Mouse (Mus musculus) spleen, adult 2 months (tissue): ENCODE data around the gene Hes1. TPM values are rescaled to one million over a fixed set of nuclear protein-coding genes. Genes with fewer than 3 reads are reported as not detected.

Source experiments
- DNase-seq, 2 experiments: peaks; one replicate each; pipeline versions ENCODE4 v3.0.0 to v3.0.0-alpha.2; 2012 to 2021; ENCODE audit warnings: low spot score in 2 of 2, low read depth in 1 of 2
- H3K27ac ChIP-seq: fragments of 200-500 bp; 2 replicates; pipeline ENCODE4 v1.5.1; 2012; ENCODE audit warnings: low read length, inconsistent platforms; ENCODE audit not compliant: insufficient read depth
- H3K27me3 ChIP-seq: fragments of 200-500 bp; 2 replicates; pipeline ENCODE4 v1.6.1; 2012; ENCODE audit warnings: mild to moderate bottlenecking, moderate library complexity, low read length, inconsistent platforms; ENCODE audit not compliant: control insufficient read depth, insufficient read depth
- H3K36me3 ChIP-seq: fragments of 200-500 bp; 2 replicates; pipeline ENCODE4 v1.6.1; 2012; ENCODE audit warnings: mild to moderate bottlenecking, low read length, inconsistent platforms; ENCODE audit not compliant: control insufficient read depth, insufficient read depth
- H3K4me1 ChIP-seq: fragments of 200-500 bp; 2 replicates; pipeline ENCODE4 v1.6.1; 2011; ENCODE audit warnings: inconsistent platforms; ENCODE audit not compliant: control insufficient read depth, insufficient read depth, insufficient read length
- H3K4me3 ChIP-seq: fragments of 200-500 bp; 2 replicates; pipeline ENCODE4 v1.5.1; 2011; ENCODE audit warnings: mild to moderate bottlenecking, inconsistent platforms; ENCODE audit not compliant: insufficient read depth, insufficient read length; ENCODE audit errors: extremely low read depth
- CTCF ChIP-seq: fragments of 200-500 bp; IDR thresholded peaks from 2 replicates; pipeline ENCODE4 v1.5.1; 2011; ENCODE audit warnings: mild to moderate bottlenecking, inconsistent platforms; ENCODE audit not compliant: insufficient read depth, insufficient read length, insufficient replicate concordance; ENCODE audit errors: extremely low read depth
- POLR2A ChIP-seq: fragments of 200-500 bp; IDR thresholded peaks from 2 replicates; pipeline ENCODE4 v1.6.1; 2011; ENCODE audit warnings: low read depth, low read length, inconsistent platforms
- WGBS: fragments of 180-500 bp; shearing (Covaris S2); methylation state at CpG from one replicate; pipeline ENCODE4 v1.1.7; 2018; 5-methylcytosine and 5-hydroxymethylcytosine counted together
- polyA plus RNA-seq: library from polyadenylated mRNA; depleted of rRNA; stranded (reverse); fragments of >200 nt; gene quantifications from 2 replicates; pipeline ENCODE4 v1.2.3, GENCODE M21; 2012; rRNA removed

Hes1 gene
- polyA plus RNA-seq: 94.1 and 116 TPM in 2 replicates

GRCm38 (mm10) chr16:30063984-30064453 lies at the start of gene Hes1:
TSS of gene Hes1 (plus strand) at chr16:30064384.
- under 1% methylated on average over 41 of the region's 57 CpGs for WGBS

DNA sequence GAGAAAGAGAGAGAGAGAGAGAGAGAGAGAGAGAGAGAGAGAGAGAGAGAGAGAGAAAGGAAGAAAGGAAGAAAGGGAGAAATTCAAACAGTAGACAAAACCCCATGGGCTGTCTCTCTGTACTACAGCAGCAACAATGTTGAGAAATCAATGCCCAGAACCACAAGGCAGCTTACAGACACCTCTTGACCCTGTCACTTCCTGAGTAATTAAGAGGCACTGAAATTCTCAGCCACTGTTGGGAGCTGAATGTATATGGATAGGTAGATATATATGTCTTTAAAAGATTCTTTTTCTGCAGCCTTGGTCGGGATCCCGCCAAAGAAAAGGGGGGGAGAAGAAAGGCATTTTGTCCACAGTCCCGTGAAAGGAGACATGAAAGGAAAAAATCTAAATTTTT lies 48.1 kb upstream of the Hes1 start:
- WGBS: 68% methylated on average over 3 of the region's 3 CpGs
- H3K4me3 ChIP-seq: no peak overlapping the region

More at GRCm38 (mm10) chr16:30063984-30064453, at the start of gene Hes1:
- H3K4me1 ChIP-seq: peaks cover 21% of the 10 kb centered on the region
- peak within 1 kb of the TSS; percentile 59 for H3K4me3 ChIP-seq
- peaks cover 6% of the 10 kb centered on the region for H3K36me3 ChIP-seq
- H3K27ac ChIP-seq: peak within 1 kb of the TSS; percentile 90
- H3K27me3 ChIP-seq: peaks cover 1% of the 10 kb centered on the region; the same call in 1 of the 2 replicates
- TF ChIP-seq CTCF (no peak), POLR2A (no peak; the same call in 1 of the 2 replicates)
- DNase-seq: peak; percentile 76 to 84

DNA sequence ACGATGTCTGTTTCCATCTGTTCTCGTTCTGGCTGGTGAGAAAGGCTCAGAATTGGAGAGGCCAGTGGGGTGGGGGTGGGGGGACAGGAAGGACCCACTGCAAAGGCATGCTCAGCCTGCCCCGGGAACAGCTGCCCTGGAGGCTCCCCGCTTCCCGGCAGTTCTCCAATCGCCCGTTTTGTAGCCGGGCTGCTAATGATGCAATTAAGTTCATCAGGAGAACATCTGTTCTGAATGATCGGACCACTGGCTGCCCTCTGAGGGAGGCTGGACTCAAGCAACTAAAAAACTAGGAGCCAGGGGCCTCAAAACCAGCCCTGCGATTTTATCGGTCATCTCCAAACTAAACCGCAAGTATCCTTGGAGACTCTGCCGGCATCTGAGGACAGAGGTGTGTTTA lies 44.1 kb upstream of the Hes1 start:
- WGBS: 81% methylated on average over 13 of the region's 13 CpGs
- H3K4me3 ChIP-seq: no peak overlapping the region
- no peaks in the 10 kb centered on the region for H3K27me3 ChIP-seq
- DNase-seq: no peak
- no peak overlapping the region for H3K27ac ChIP-seq
- peaks cover 29% of the 10 kb centered on the region; the same call in 1 of the 2 replicates for H3K4me1 ChIP-seq
- no peaks in the 10 kb centered on the region for H3K36me3 ChIP-seq
- TF ChIP-seq POLR2A: no peak
- no peak for TF ChIP-seq CTCF

More for the DNA sequence above, 48.1 kb upstream of the Hes1 start:
- DNase-seq: no peak
- no peaks in the 10 kb centered on the region for H3K36me3 ChIP-seq
- no peaks in the 10 kb centered on the region for H3K27me3 ChIP-seq
- TF ChIP-seq POLR2A: no peak
- no peak for TF ChIP-seq CTCF
- H3K4me1 ChIP-seq: peaks cover 7% of the 10 kb centered on the region; the same call in 1 of the 2 replicates
- no peak overlapping the region for H3K27ac ChIP-seq

DNA sequence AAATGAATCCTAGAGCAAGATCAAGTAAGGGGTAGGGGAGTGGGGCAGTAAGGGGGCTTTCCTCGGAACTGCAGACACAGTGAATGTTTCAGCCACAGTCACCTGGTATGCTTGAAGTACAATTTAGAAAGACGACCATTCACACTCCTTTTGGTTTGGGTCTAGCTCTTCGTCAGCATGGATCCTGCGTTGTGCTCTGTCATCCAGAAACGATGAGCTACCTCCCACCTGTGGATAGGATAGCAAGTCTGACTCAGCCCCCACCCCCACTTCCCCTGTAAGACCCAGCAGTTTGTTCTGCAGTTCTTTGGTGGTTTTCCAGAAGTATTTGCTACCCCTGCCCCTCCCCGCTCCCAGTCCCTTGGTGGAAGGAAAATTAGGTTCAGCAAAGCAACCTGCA lies 41.8 kb upstream of the Hes1 start:
- Histone ChIP-seq H3K27ac (no peak overlapping the region), H3K36me3 (no peaks in the 10 kb centered on the region), H3K4me3 (no peak overlapping the region), H3K4me1 (peaks cover 29% of the 10 kb centered on the region; the same call in 1 of the 2 replicates), H3K27me3 (no peaks in the 10 kb centered on the region)
- TF ChIP-seq POLR2A (no peak), CTCF (no peak)
- no peak for DNase-seq
- 67% methylated on average over 6 of the region's 6 CpGs for WGBS

DNA sequence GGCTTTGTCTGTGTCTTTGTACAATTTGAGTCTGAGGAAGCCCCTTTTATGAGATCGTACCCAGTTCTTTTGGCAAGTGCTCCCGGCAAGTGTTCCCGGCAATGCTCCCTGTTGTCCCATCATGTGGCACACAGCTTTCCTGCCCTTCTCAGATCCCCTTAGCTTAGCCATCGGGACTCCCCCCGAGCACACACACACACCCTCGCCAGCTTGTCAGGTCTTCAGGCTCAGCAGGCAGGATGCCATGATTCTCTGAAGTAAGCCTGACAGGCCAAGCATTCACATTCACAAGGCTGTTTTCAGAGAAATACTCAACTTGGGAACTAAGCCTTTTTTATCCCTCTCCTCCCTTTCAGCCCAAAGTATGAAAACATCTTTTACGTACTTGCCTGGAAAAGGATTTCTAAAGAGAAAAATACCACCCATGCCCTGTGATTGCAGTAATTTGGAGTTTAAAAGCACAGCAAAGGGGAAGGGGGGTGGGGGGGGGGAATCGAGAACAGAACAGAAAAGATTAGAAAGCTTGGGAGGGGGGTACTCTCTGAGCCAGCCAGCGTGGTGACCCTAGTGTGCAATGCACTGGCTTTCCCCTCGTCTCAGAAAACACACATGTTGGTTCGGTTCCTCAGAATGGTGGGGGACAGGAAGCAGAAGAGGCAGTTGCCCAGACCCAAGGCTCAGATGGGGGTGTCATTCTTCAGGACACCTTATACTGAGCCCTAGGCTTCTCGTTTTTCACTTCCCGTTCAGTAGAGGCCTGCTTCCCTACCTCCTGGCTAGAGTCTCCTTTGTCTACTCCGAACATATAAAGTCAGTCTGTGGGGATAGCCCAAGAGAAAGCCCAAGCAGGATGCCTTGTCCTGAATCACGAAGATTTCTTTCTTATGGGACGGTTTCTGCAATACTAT lies 41.0 kb upstream of the Hes1 start:
- DNase-seq: peak; percentile 27 to 55
- WGBS: 48% methylated on average over 16 of the region's 16 CpGs
- Histone ChIP-seq H3K27ac (peak overlapping the region; percentile 52), H3K27me3 (no peaks in the 10 kb centered on the region), H3K4me1 (peaks cover 29% of the 10 kb centered on the region; the same call in 1 of the 2 replicates), H3K36me3 (no peaks in the 10 kb centered on the region), H3K4me3 (no peak overlapping the region)
- TF ChIP-seq POLR2A (no peak), CTCF (no peak)

GRCm38 (mm10) chr16:30024681-30025262 lies 39.4 kb upstream of the Hes1 start:
- peak; percentile 42 to 66 for DNase-seq
- H3K36me3 ChIP-seq: no peaks in the 10 kb centered on the region
- H3K27ac ChIP-seq: peak overlapping the region; percentile 73
- peaks cover 32% of the 10 kb centered on the region; the same call in 1 of the 2 replicates for H3K4me1 ChIP-seq
- 8% methylated on average over 9 of the region's 9 CpGs for WGBS
- H3K27me3 ChIP-seq: no peaks in the 10 kb centered on the region
- TF ChIP-seq POLR2A (no peak), CTCF (no peak)
- H3K4me3 ChIP-seq: no peak overlapping the region

DNA sequence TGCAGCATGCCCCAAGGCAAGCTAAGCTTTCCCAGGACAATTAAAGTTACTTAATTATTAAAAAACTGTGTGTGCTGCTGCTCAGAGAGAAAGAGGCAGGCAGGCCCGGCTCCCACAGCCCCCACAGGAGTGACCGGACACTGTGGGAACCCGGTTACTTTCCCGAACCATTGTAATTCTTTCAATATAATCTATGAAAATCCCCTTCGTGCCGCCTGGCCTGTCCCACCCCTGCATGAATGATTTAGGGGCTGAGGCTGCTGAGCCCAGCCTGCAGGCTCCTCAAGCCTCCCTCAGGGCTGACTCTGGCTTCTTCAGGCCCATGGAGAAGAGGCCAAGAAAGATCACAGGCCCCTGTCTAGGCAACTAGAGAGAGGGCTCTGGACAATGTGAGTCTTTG lies 36.0 kb upstream of the Hes1 start:
- no peaks in the 10 kb centered on the region for H3K36me3 ChIP-seq
- H3K4me1 ChIP-seq: peaks cover 19% of the 10 kb centered on the region; the same call in 1 of the 2 replicates
- no peaks in the 10 kb centered on the region for H3K27me3 ChIP-seq
- WGBS: 78% methylated on average over 6 of the region's 6 CpGs
- DNase-seq: no peak
- TF ChIP-seq CTCF (no peak), POLR2A (no peak)
- H3K27ac ChIP-seq: no peak overlapping the region
- H3K4me3 ChIP-seq: no peak overlapping the region
